Mouse (Mus musculus): Measurements from ENCODE around the gene Rtkn2. TPM values are rescaled to one million over a fixed set of nuclear protein-coding genes. Genes with fewer than 3 reads are reported as not detected.

Rtkn2 gene
- polyA plus RNA-seq, 1 experiment from 2014 or later: 3.4 TPM

DNA sequence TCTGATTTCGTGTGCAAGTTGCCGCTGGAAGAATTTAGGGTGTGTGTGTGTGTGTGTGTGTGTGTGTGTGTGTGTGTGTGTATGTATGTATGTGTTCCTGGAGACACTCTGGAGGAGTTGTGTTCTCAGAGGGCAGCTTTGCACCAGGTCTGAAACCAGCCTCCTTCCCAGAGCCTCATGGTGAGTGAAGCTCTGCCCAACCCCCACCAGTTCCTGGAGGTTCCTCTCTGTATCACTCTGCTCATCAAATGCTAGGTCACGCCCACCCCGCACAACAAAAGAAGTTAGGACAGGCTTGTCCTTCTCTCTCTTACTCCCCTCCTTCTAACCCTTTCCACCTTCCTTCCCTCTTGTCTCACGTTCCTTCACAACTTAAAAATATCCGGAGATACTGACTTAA lies 64.6 kb downstream of the Rtkn2 start:
- no peak overlapping the region for H3K27ac ChIP-seq
- H3K36me3 ChIP-seq (replicated peaks; ENCODE audit: control insufficient read depth, insufficient read depth): no peaks in the 10 kb centered on the region
- no peak overlapping the region for H3K4me3 ChIP-seq (replicated peaks; ENCODE audit: low read length)
- no peak for DNase-seq (ENCODE audit: low spot score)
- no peak for ATAC-seq (ENCODE audit: low FRiP score)
- 25% methylated on average over 6 of the region's 6 CpGs for WGBS
- H3K9me3 ChIP-seq (ENCODE audit: control insufficient read depth, low read length): no peaks in the 10 kb centered on the region
- no peaks in the 10 kb centered on the region for H3K27me3 ChIP-seq (ENCODE audit: control insufficient read depth, insufficient read depth, low read length)
- no peak overlapping the region for H3K9ac ChIP-seq
- no peak overlapping the region for H3K4me2 ChIP-seq (replicated peaks)
- peaks cover 9% of the 10 kb centered on the region for H3K4me1 ChIP-seq (replicated peaks; ENCODE audit: control insufficient read depth, insufficient read depth, low read length)

GRCm38 (mm10) chr10:68044864-68045263 lies 65.5 kb downstream of the Rtkn2 start:
- Histone ChIP-seq H3K9ac (no peak overlapping the region), H3K4me3 (replicated peaks; ENCODE audit: low read length) (no peak overlapping the region), H3K27me3 (ENCODE audit: control insufficient read depth, insufficient read depth, low read length) (no peaks in the 10 kb centered on the region), H3K4me1 (replicated peaks; ENCODE audit: control insufficient read depth, insufficient read depth, low read length) (peaks cover under 1% of the 10 kb centered on the region; the same call in 1 of the 2 replicates), H3K36me3 (replicated peaks; ENCODE audit: control insufficient read depth, insufficient read depth) (no peaks in the 10 kb centered on the region), H3K9me3 (ENCODE audit: control insufficient read depth, low read length) (no peaks in the 10 kb centered on the region), H3K27ac (0 out of 2 replicates have a peak overlapping the region, but pooled peaks have one; percentile 20), H3K4me2 (replicated peaks) (no peak overlapping the region)
- peak; percentile 47 for DNase-seq (ENCODE audit: low spot score)
- WGBS: 49% methylated on average over 8 of the region's 8 CpGs
- ATAC-seq (ENCODE audit: low FRiP score): peak; percentile 55; the same call in 1 of the 2 replicates

DNA sequence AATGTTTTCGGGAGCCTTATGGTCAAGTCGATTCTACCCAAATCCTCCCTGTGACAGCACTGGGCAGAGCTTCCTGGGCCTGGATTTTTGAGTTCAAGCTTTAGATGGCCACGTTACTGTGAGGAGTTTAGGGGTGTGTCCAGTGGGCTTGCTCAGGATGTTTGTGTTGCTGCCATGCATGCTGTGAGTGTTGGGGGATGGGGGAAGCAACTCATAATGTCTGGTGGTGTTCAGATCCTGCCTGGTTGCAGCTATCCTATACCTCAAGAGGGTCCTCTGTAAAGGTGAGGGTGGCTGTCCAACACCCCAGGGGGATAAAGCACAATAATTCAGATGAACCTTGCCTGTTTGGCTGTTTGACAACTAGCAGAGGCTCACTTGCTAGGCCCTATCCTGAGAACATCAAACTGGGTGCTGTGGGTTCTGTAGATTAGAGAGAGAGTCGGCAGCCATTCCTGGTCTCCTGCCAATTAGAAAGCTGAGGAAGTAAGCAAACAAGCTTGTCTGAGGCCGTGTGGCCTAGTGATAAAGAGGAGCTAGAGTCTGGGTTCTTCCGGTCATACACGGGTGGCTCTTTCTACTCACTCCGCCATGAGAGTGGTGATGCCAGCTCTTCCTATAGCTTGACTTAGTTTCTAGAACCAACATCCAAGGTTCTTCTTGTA lies 69.4 kb downstream of the Rtkn2 start:
- no peak for DNase-seq (ENCODE audit: low spot score)
- no peak overlapping the region for H3K9ac ChIP-seq
- H3K27me3 ChIP-seq (ENCODE audit: control insufficient read depth, insufficient read depth, low read length): no peaks in the 10 kb centered on the region
- 88% methylated on average over 8 of the region's 8 CpGs for WGBS
- H3K4me2 ChIP-seq (replicated peaks): no peak overlapping the region
- H3K9me3 ChIP-seq (ENCODE audit: control insufficient read depth, low read length): no peaks in the 10 kb centered on the region
- no peak for ATAC-seq (ENCODE audit: low FRiP score)
- no peaks in the 10 kb centered on the region; the same call in 1 of the 2 replicates for H3K4me1 ChIP-seq (replicated peaks; ENCODE audit: control insufficient read depth, insufficient read depth, low read length)
- no peak overlapping the region for H3K4me3 ChIP-seq (replicated peaks; ENCODE audit: low read length)
- H3K27ac ChIP-seq: no peak overlapping the region
- no peaks in the 10 kb centered on the region for H3K36me3 ChIP-seq (replicated peaks; ENCODE audit: control insufficient read depth, insufficient read depth)

DNA sequence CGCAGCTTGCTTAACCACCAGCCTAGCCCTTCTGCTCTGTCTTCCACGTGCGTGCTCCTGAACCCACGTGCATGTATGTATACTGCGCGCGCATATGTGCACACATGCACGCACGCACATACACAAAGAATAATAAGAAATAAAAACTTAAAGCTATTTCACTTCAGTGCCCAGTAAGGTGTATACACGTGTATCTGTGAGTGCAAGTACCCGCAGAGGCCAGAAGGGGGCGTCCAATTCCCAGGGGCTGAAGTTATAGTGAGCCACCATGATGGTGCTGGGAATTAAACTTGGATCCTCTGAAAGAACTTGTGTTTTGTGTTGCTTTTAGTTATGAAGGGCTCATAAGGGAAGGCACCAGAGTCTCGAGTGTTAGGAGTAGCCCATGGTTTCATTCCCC lies 71.5 kb downstream of the Rtkn2 start:
- Histone ChIP-seq H3K4me3 (replicated peaks; ENCODE audit: low read length) (no peak overlapping the region), H3K9me3 (ENCODE audit: control insufficient read depth, low read length) (no peaks in the 10 kb centered on the region), H3K4me2 (replicated peaks) (no peak overlapping the region), H3K4me1 (replicated peaks; ENCODE audit: control insufficient read depth, insufficient read depth, low read length) (no peaks in the 10 kb centered on the region), H3K27ac (no peak overlapping the region), H3K27me3 (ENCODE audit: control insufficient read depth, insufficient read depth, low read length) (no peaks in the 10 kb centered on the region), H3K36me3 (replicated peaks; ENCODE audit: control insufficient read depth, insufficient read depth) (no peaks in the 10 kb centered on the region), H3K9ac (no peak overlapping the region)
- DNase-seq (ENCODE audit: low spot score) (no peak), ATAC-seq (ENCODE audit: low FRiP score) (no peak)
- WGBS: 90% methylated on average over 13 of the region's 13 CpGs

GRCm38 (mm10) chr10:68051316-68051933 lies 72.1 kb downstream of the Rtkn2 start:
- Histone ChIP-seq H3K9ac (no peak overlapping the region), H3K27ac (no peak overlapping the region), H3K36me3 (replicated peaks; ENCODE audit: control insufficient read depth, insufficient read depth) (no peaks in the 10 kb centered on the region), H3K4me3 (replicated peaks; ENCODE audit: low read length) (no peak overlapping the region), H3K27me3 (ENCODE audit: control insufficient read depth, insufficient read depth, low read length) (no peaks in the 10 kb centered on the region), H3K4me2 (replicated peaks) (no peak overlapping the region), H3K4me1 (replicated peaks; ENCODE audit: control insufficient read depth, insufficient read depth, low read length) (no peaks in the 10 kb centered on the region), H3K9me3 (ENCODE audit: control insufficient read depth, low read length) (no peaks in the 10 kb centered on the region)
- ATAC-seq (ENCODE audit: low FRiP score) (no peak; the same call in 1 of the 2 replicates), DNase-seq (ENCODE audit: low spot score) (no peak)
- WGBS: 87% methylated on average over 14 of the region's 14 CpGs

DNA sequence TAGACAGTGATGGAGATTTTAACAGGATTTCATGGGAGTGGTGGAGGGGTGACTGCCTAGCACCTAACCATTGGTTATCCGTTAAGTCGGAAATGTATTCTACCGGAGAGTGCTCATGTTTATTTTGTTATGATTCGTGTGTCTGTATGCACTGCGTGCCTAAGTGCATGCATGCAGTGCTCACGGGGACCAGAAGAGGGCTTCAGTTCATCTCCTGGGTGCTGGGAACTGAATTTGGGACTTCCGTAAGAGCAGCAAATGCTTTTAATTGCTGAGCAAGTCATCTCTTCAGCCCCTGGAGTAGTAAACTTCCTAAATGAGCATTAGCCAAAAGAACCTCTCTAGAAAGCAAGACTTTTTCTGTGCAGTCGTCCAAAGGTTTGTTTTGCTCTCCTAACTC lies 72.9 kb downstream of the Rtkn2 start:
- 92% methylated on average over 8 of the region's 8 CpGs for WGBS
- H3K4me2 ChIP-seq (replicated peaks): no peak overlapping the region
- no peaks in the 10 kb centered on the region for H3K9me3 ChIP-seq (ENCODE audit: control insufficient read depth, low read length)
- no peak for ATAC-seq (ENCODE audit: low FRiP score)
- no peak overlapping the region for H3K27ac ChIP-seq
- no peaks in the 10 kb centered on the region for H3K4me1 ChIP-seq (replicated peaks; ENCODE audit: control insufficient read depth, insufficient read depth, low read length)
- H3K4me3 ChIP-seq (replicated peaks; ENCODE audit: low read length): no peak overlapping the region
- H3K9ac ChIP-seq: no peak overlapping the region
- no peak for DNase-seq (ENCODE audit: low spot score)
- H3K36me3 ChIP-seq (replicated peaks; ENCODE audit: control insufficient read depth, insufficient read depth): no peaks in the 10 kb centered on the region
- no peaks in the 10 kb centered on the region for H3K27me3 ChIP-seq (ENCODE audit: control insufficient read depth, insufficient read depth, low read length)

DNA sequence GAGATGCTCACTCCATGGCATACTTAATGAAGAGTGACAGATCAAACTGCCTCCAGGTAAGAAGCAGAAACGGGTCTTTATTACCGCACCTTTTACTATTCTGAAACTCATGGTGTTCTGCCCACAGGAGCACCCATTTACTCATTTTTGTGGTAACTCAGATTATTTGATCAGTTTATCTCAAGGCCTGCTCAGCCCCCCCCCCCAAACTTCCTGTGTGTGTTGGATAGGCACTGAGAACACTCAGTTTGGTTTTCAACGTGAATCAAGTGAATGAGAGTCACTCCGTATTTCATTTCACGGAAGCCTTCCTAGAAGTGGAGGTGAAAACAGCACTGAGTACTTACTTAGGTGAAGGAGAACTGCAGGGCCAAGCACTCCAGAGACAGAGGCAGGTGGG lies 74.8 kb downstream of the Rtkn2 start:
- WGBS: 83% methylated on average over 5 of the region's 5 CpGs
- ATAC-seq (ENCODE audit: low FRiP score) (no peak), DNase-seq (ENCODE audit: low spot score) (no peak)
- Histone ChIP-seq H3K4me3 (replicated peaks; ENCODE audit: low read length) (no peak overlapping the region), H3K27me3 (ENCODE audit: control insufficient read depth, insufficient read depth, low read length) (no peaks in the 10 kb centered on the region), H3K27ac (no peak overlapping the region), H3K4me1 (replicated peaks; ENCODE audit: control insufficient read depth, insufficient read depth, low read length) (no peaks in the 10 kb centered on the region), H3K9me3 (ENCODE audit: control insufficient read depth, low read length) (no peaks in the 10 kb centered on the region), H3K9ac (no peak overlapping the region), H3K4me2 (replicated peaks) (no peak overlapping the region), H3K36me3 (replicated peaks; ENCODE audit: control insufficient read depth, insufficient read depth) (no peaks in the 10 kb centered on the region)

GRCm38 (mm10) chr10:68054706-68055105 lies 75.3 kb downstream of the Rtkn2 start:
- no peaks in the 10 kb centered on the region for H3K9me3 ChIP-seq (ENCODE audit: control insufficient read depth, low read length)

GRCm38 (mm10) chr10:68057841-68058240 lies 78.5 kb downstream of the Rtkn2 start:
- Histone ChIP-seq H3K27me3 (ENCODE audit: control insufficient read depth, insufficient read depth, low read length) (no peaks in the 10 kb centered on the region), H3K4me3 (replicated peaks; ENCODE audit: low read length) (no peak overlapping the region), H3K9me3 (ENCODE audit: control insufficient read depth, low read length) (no peaks in the 10 kb centered on the region), H3K4me1 (replicated peaks; ENCODE audit: control insufficient read depth, insufficient read depth, low read length) (peaks cover 6% of the 10 kb centered on the region), H3K9ac (no peak overlapping the region), H3K4me2 (replicated peaks) (no peak overlapping the region), H3K36me3 (replicated peaks; ENCODE audit: control insufficient read depth, insufficient read depth) (no peaks in the 10 kb centered on the region), H3K27ac (no peak overlapping the region)
- no peak for ATAC-seq (ENCODE audit: low FRiP score)
- 97% methylated on average over 3 of the region's 3 CpGs for WGBS
- DNase-seq (ENCODE audit: low spot score): no peak

More at GRCm38 (mm10) chr10:68054706-68055105, 75.3 kb downstream of the Rtkn2 start:
- Histone ChIP-seq H3K4me3 (replicated peaks; ENCODE audit: low read length) (no peak overlapping the region), H3K27me3 (ENCODE audit: control insufficient read depth, insufficient read depth, low read length) (no peaks in the 10 kb centered on the region), H3K27ac (no peak overlapping the region), H3K4me2 (replicated peaks) (no peak overlapping the region), H3K9ac (no peak overlapping the region), H3K36me3 (replicated peaks; ENCODE audit: control insufficient read depth, insufficient read depth) (no peaks in the 10 kb centered on the region), H3K4me1 (replicated peaks; ENCODE audit: control insufficient read depth, insufficient read depth, low read length) (no peaks in the 10 kb centered on the region)
- DNase-seq (ENCODE audit: low spot score) (no peak), ATAC-seq (ENCODE audit: low FRiP score) (no peak)
- 91% methylated on average over 6 of the region's 6 CpGs for WGBS
